Mouse (Mus musculus): ENCODE data around the gene Tmem150b. TPM values are rescaled to one million over a fixed set of nuclear protein-coding genes. Genes with fewer than 3 reads are reported as not detected.

The Tmem150b gene
- polyA plus RNA-seq, 1 experiment from 2014 or later = 0.18 TPM

DNA sequence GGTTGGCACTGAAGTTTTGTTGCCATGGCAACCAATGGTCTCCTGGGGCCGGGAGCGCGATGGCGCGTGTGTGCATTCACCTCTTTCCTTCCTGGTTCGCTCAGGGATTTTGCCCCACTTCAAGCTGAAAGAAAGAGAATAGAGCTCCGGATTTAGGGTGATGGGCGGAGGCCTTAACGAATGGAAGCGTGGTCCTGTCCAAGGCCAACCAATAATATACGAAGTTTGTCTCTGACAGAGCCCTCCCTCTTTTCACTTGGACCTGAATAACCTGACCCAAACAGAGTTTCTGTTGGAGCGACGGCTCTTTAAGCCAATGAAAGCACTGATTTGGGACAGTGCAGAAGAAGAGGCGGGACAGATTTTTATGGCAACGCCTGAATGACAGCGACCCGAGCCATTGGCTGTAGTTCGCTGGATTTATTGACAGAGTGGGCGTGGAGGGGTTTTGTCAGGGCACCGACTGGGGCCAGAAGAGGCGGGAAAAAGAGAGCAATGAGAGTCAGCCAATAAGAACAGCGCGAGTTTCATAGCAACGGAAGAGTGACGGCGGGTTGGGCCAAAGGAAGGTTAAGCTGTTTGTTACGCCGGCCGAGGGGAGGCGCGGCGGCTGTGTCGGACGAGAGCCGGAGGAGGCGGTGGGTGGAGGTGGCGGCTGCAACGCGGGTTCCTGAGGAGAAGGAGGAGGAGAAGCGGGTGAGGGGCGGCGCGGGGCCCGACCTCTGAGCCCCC is 14.7 kb upstream of the Tmem150b start, which contains the start of gene Kmt5c:
TSS of gene Kmt5c (plus strand) at position 572 of the 732 bp plus-strand sequence.
- H3K4me3 ChIP-seq (ENCODE audit: low read length) = peak within 1 kb of the TSS; percentile 75
- H3K9ac ChIP-seq (ENCODE audit: low read depth, low read length) = peak within 1 kb of the TSS; percentile 91
- H3K4me2 ChIP-seq (ENCODE audit: low read length) = peak within 1 kb of the TSS; percentile 85
- peak within 1 kb of the TSS; percentile 95 for H3K27ac ChIP-seq (ENCODE audit: low read depth, low read length)
- peaks cover 25% of the 10 kb centered on the region for H3K4me1 ChIP-seq (ENCODE audit: control insufficient read depth, insufficient read depth, low read depth, low read length)
- ATAC-seq = peak; percentile 98
- no peaks in the 10 kb centered on the region for H3K36me3 ChIP-seq (ENCODE audit: control insufficient read depth, insufficient read depth, low read length)
- WGBS = 0% methylated on average over 30 of the region's 44 CpGs
- H3K9me3 ChIP-seq (ENCODE audit: control insufficient read depth, low read length) = no peaks in the 10 kb centered on the region
- H3K27me3 ChIP-seq (replicated peaks; ENCODE audit: control insufficient read depth, insufficient read depth, low read length) = no peaks in the 10 kb centered on the region

DNA sequence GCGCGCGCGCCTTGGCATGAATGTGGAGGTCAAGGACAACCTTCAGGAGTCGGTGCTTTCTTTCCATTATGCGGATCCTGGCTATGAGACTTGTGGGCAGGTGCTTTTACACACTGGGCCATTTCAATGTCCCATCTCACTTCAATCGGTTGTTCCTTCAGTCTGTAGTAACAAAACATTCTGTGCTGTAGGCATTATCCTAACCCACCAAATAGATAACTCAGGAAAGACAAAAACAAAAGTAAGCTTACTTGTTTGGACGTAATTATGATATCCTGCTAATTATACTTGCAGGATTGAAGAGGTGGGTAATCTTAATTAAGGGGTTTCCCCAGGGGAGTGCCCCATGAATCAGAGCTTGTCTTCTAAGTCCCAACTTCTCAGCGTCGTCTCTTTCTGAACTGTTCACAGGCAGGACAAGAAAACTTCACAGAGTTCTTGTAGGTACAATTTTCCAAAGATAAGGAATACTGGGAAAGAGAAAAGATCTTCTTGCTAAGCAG is 14.0 kb upstream of the Tmem150b start:
- no peaks in the 10 kb centered on the region for H3K27me3 ChIP-seq (replicated peaks; ENCODE audit: control insufficient read depth, insufficient read depth, low read length)
- H3K27ac ChIP-seq (ENCODE audit: low read depth, low read length) = peak overlapping the region; percentile 76
- H3K36me3 ChIP-seq (ENCODE audit: control insufficient read depth, insufficient read depth, low read length) = no peaks in the 10 kb centered on the region
- 16% methylated on average over 6 of the region's 10 CpGs for WGBS
- H3K9me3 ChIP-seq (ENCODE audit: control insufficient read depth, low read length) = no peaks in the 10 kb centered on the region
- ATAC-seq = no peak
- H3K4me2 ChIP-seq (ENCODE audit: low read length) = peak overlapping the region; percentile 68
- H3K9ac ChIP-seq (ENCODE audit: low read depth, low read length) = 0 out of 2 replicates have a peak overlapping the region, but pooled peaks have one; percentile 43
- peaks cover 25% of the 10 kb centered on the region for H3K4me1 ChIP-seq (ENCODE audit: control insufficient read depth, insufficient read depth, low read depth, low read length)
- peak overlapping the region; percentile 75 for H3K4me3 ChIP-seq (ENCODE audit: low read length)

DNA sequence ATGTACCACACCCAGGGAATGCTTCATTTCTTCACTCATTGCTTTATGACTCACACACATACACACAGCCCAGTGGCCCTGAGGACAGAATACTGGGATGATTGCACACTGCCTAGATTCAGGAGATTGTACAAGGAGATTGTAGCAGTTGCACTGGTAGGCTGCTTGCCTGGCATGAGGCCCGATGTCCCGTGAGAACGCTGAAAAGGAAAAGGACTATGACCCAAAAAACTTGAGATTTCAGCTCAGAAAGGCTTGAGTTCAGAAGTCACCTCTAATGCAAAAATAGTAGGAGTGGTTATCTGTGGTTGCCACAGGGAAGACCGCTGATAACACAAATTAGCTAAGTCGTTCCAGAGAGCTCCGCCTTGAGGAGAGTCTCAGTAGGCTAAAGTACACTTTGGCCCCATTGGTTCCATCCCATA is 7.9 kb upstream of the Tmem150b start:
- Histone ChIP-seq H3K4me1 (ENCODE audit: control insufficient read depth, insufficient read depth, low read depth, low read length) (no peaks in the 10 kb centered on the region), H3K36me3 (ENCODE audit: control insufficient read depth, insufficient read depth, low read length) (no peaks in the 10 kb centered on the region), H3K27me3 (replicated peaks; ENCODE audit: control insufficient read depth, insufficient read depth, low read length) (no peaks in the 10 kb centered on the region), H3K4me3 (ENCODE audit: low read length) (no peak overlapping the region), H3K27ac (ENCODE audit: low read depth, low read length) (no peak overlapping the region), H3K9ac (ENCODE audit: low read depth, low read length) (no peak overlapping the region), H3K9me3 (ENCODE audit: control insufficient read depth, low read length) (no peaks in the 10 kb centered on the region), H3K4me2 (ENCODE audit: low read length) (no peak overlapping the region)
- WGBS = 67% methylated on average over 6 of the region's 6 CpGs
- ATAC-seq = no peak

DNA sequence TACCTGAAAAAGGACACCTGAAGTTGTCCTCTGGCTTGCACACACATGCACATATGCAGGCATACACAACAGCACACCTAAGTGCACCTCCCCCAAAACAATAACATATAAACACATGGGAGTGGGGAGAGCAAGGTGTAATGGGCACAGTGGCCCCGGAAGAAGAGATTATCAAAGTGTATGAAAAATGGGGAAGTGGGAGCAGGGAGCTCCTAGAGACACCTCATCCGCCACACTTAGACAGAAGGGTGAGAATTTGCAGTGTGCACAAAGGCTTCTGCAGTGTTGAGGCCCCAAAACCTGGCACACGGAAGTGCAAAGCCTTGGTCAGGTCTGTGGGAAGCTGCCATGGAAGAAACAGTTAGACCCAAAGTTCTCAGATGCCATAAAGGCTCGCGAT is 6.0 kb upstream of the Tmem150b start:
- Histone ChIP-seq H3K4me2 (ENCODE audit: low read length) (no peak overlapping the region), H3K27ac (ENCODE audit: low read depth, low read length) (no peak overlapping the region), H3K9me3 (ENCODE audit: control insufficient read depth, low read length) (no peaks in the 10 kb centered on the region), H3K4me1 (ENCODE audit: control insufficient read depth, insufficient read depth, low read depth, low read length) (no peaks in the 10 kb centered on the region), H3K36me3 (ENCODE audit: control insufficient read depth, insufficient read depth, low read length) (no peaks in the 10 kb centered on the region), H3K4me3 (ENCODE audit: low read length) (no peak overlapping the region), H3K9ac (ENCODE audit: low read depth, low read length) (no peak overlapping the region), H3K27me3 (replicated peaks; ENCODE audit: control insufficient read depth, insufficient read depth, low read length) (no peaks in the 10 kb centered on the region)
- ATAC-seq = no peak
- 86% methylated on average over 5 of the region's 5 CpGs for WGBS

DNA sequence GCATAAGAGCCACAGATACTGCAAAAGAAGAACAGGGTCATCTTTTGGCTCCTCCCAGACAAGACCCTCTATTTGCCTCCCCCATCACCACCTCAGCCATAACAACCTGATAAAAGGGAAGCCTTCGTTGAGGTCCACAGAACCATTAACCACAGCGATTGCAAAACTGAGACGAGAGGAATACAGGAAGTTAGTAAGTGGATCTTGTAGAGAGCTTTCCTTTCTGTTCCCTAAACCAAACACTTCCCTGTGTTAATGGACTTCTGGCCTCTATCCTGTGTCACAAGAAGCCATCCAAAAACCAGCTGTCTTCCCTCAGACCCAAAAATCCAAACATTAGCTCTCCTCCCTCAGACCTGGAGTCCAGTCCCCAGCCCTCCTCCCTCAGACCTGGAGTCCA is 690 bp downstream of the Tmem150b start:
- Histone ChIP-seq H3K9ac (ENCODE audit: low read depth, low read length) (no peak overlapping the region), H3K4me1 (ENCODE audit: control insufficient read depth, insufficient read depth, low read depth, low read length) (no peaks in the 10 kb centered on the region), H3K4me3 (ENCODE audit: low read length) (no peak overlapping the region), H3K36me3 (ENCODE audit: control insufficient read depth, insufficient read depth, low read length) (no peaks in the 10 kb centered on the region), H3K4me2 (ENCODE audit: low read length) (no peak overlapping the region), H3K9me3 (ENCODE audit: control insufficient read depth, low read length) (no peaks in the 10 kb centered on the region), H3K27me3 (replicated peaks; ENCODE audit: control insufficient read depth, insufficient read depth, low read length) (no peaks in the 10 kb centered on the region), H3K27ac (ENCODE audit: low read depth, low read length) (no peak overlapping the region)
- WGBS = 90% methylated on average over 3 of the region's 3 CpGs
- ATAC-seq = no peak

DNA sequence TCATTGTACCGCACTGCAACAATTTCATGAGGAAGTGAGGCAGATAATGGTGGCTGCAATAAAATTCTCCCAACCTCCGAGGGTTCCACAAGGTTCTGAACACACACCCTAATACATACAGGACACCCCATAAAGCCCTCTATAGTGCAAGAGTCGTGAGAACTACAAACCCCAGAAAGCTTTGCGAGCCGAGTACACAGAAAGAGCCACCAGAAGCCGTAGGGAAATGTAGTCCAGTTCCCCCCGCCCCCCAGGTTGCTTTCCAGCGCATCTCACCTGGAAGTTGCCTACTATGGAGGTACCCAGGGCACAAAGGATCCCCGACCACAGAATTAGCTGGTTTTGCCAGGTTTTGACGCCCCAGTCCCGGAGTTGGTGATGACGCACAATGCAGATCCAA is 1.5 kb downstream of the Tmem150b start:
- ATAC-seq = peak; percentile 76
- Histone ChIP-seq H3K27ac (ENCODE audit: low read depth, low read length) (no peak overlapping the region), H3K4me1 (ENCODE audit: control insufficient read depth, insufficient read depth, low read depth, low read length) (no peaks in the 10 kb centered on the region), H3K27me3 (replicated peaks; ENCODE audit: control insufficient read depth, insufficient read depth, low read length) (no peaks in the 10 kb centered on the region), H3K36me3 (ENCODE audit: control insufficient read depth, insufficient read depth, low read length) (no peaks in the 10 kb centered on the region), H3K4me3 (ENCODE audit: low read length) (peak overlapping the region; percentile 23), H3K9ac (ENCODE audit: low read depth, low read length) (peak overlapping the region; percentile 35), H3K4me2 (ENCODE audit: low read length) (peak overlapping the region; percentile 51), H3K9me3 (ENCODE audit: control insufficient read depth, low read length) (no peaks in the 10 kb centered on the region)
- WGBS = 35% methylated on average over 12 of the region's 12 CpGs

DNA sequence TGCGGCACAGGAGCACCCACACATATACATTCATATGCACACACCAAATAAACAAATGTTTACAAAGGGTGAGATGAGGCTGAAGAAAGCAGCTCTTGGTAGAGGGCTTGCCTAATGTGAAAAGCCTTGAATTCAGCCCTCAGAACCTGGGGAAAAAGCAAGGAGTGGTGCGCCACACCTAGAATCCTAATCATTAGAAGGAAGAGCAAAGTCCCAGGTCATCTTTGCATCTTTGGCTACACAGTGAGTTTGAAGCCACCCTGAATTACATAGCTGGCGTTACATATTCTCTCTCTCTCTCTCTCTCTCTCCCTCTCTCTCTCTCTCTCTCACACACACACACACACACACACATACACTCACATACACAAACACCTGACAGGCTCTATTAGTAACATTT is 5.8 kb downstream of the Tmem150b start:
- no peak for ATAC-seq
- H3K27ac ChIP-seq (ENCODE audit: low read depth, low read length) = no peak overlapping the region
- 90% methylated on average over 3 of the region's 3 CpGs for WGBS
- no peaks in the 10 kb centered on the region for H3K27me3 ChIP-seq (replicated peaks; ENCODE audit: control insufficient read depth, insufficient read depth, low read length)
- peaks cover 11% of the 10 kb centered on the region for H3K36me3 ChIP-seq (ENCODE audit: control insufficient read depth, insufficient read depth, low read length)
- H3K4me1 ChIP-seq (ENCODE audit: control insufficient read depth, insufficient read depth, low read depth, low read length) = no peaks in the 10 kb centered on the region
- H3K4me2 ChIP-seq (ENCODE audit: low read length) = no peak overlapping the region
- H3K9ac ChIP-seq (ENCODE audit: low read depth, low read length) = no peak overlapping the region
- H3K4me3 ChIP-seq (ENCODE audit: low read length) = no peak overlapping the region
- H3K9me3 ChIP-seq (ENCODE audit: control insufficient read depth, low read length) = no peaks in the 10 kb centered on the region

DNA sequence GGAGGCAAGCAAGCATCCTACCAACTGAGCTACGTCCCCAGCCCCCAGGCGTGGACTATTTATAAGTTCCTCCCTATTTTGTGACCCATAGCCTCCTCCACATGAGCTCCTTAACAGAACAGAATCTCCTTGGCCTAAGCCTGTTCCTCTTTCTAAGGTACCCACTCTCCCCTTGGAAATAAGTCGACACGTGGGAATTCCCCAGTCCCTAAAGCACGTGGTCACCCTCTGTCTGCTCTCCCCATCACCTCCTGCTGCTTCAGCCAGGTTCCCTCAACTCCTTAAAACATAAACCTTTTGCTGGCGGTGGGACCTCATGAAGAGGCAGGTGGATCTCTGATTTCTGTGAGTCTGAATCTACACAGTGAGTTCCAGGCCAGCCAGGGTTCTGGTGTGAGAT is 8.1 kb downstream of the Tmem150b start:
- Histone ChIP-seq H3K36me3 (ENCODE audit: control insufficient read depth, insufficient read depth, low read length) (peaks cover 32% of the 10 kb centered on the region), H3K9me3 (ENCODE audit: control insufficient read depth, low read length) (no peaks in the 10 kb centered on the region), H3K27me3 (replicated peaks; ENCODE audit: control insufficient read depth, insufficient read depth, low read length) (no peaks in the 10 kb centered on the region), H3K4me1 (ENCODE audit: control insufficient read depth, insufficient read depth, low read depth, low read length) (no peaks in the 10 kb centered on the region), H3K27ac (ENCODE audit: low read depth, low read length) (no peak overlapping the region), H3K4me2 (ENCODE audit: low read length) (no peak overlapping the region), H3K9ac (ENCODE audit: low read depth, low read length) (no peak overlapping the region), H3K4me3 (ENCODE audit: low read length) (no peak overlapping the region)
- ATAC-seq = no peak
- WGBS = 74% methylated on average over 6 of the region's 6 CpGs

DNA sequence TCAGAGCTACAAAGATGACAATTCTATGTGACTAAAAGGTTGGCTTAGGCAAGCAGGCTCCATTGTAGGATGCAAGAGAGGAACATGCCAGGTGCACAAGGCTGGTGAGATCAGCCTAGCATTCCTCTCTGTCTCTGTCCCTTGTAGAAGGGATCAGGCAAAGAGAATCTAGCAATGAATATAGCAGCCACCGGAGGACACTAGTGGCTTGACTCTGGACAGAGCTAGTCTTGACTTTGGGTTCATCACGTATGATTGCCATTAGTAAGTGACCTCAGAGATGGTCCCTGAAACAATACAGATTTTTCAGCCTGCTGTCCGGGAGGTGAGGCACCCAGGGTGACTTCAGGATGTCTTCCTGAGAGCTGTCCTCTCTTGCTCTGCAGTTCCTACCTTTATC is 12.5 kb downstream of the Tmem150b start:
- Histone ChIP-seq H3K4me3 (ENCODE audit: low read length) (no peak overlapping the region), H3K27me3 (replicated peaks; ENCODE audit: control insufficient read depth, insufficient read depth, low read length) (no peaks in the 10 kb centered on the region), H3K9me3 (ENCODE audit: control insufficient read depth, low read length) (no peaks in the 10 kb centered on the region), H3K27ac (ENCODE audit: low read depth, low read length) (no peak overlapping the region), H3K4me2 (ENCODE audit: low read length) (no peak overlapping the region), H3K9ac (ENCODE audit: low read depth, low read length) (no peak overlapping the region), H3K4me1 (ENCODE audit: control insufficient read depth, insufficient read depth, low read depth, low read length) (no peaks in the 10 kb centered on the region), H3K36me3 (ENCODE audit: control insufficient read depth, insufficient read depth, low read length) (peaks cover 57% of the 10 kb centered on the region)
- ATAC-seq = no peak
- WGBS = 88% methylated on average over 3 of the region's 3 CpGs

Measured in hindbrain, embryonic 16.5 days (tissue).